Mouse (Mus musculus) cerebellum, adult 2 months (tissue): ENCODE results near the gene Olfr24. TPM values are rescaled to one million over a fixed set of nuclear protein-coding genes. Genes with fewer than 3 reads are reported as not detected.
A peak's percentile ranks its signal among the peaks of the same experiment; 100 is the strongest.
"Not testable (repeated sequence)": the region's sequence is repeated elsewhere in the genome, so short reads cannot be mapped to it uniquely, and the experiment has no call there.

ENCODE experiments used
- DNase-seq, 2 experiments: peaks; one replicate each; pipeline ENCODE4 v3.0.0; 2021
- H3K27ac ChIP-seq: fragments of 200-500 bp; 2 replicates; pipeline ENCODE4 v1.5.1; 2012; ENCODE audit warnings: low read length, control low read depth, inconsistent platforms; ENCODE audit not compliant: insufficient read depth
- H3K27me3 ChIP-seq: fragments of 200-500 bp; 2 replicates; pipeline ENCODE4 v1.6.1; 2012; ENCODE audit warnings: inconsistent platforms, mild to moderate bottlenecking, low read length, moderate library complexity; ENCODE audit not compliant: control insufficient read depth, insufficient read depth
- H3K4me1 ChIP-seq: fragments of 200-500 bp; 2 replicates; pipeline ENCODE4 v1.6.1; 2011; ENCODE audit warnings: low read length; ENCODE audit not compliant: control insufficient read depth, insufficient read depth
- H3K4me3 ChIP-seq: fragments of 200-500 bp; replicated peaks from 2 replicates; pipeline ENCODE3; 2011; ENCODE audit warnings: mild to moderate bottlenecking, low read depth, low read length, control low read depth; ENCODE audit not compliant: insufficient read depth
- CTCF ChIP-seq: fragments of 200-500 bp; IDR thresholded peaks from 2 replicates; pipeline ENCODE4 v1.5.1; 2011; ENCODE audit warnings: low read depth, mild to moderate bottlenecking, control low read depth, low read length, moderate library complexity, borderline replicate concordance; ENCODE audit not compliant: insufficient read depth
- POLR2A ChIP-seq: fragments of 200-500 bp; IDR thresholded peaks from 2 replicates; pipeline ENCODE4 v1.6.1; 2011; ENCODE audit warnings: low read length, control low read depth, borderline replicate concordance; ENCODE audit not compliant: insufficient read depth
- WGBS: fragments of 180-500 bp; shearing (Covaris S2); methylation state at CpG from one replicate; pipeline ENCODE4 v1.1.7; 2018; 5-methylcytosine and 5-hydroxymethylcytosine counted together
- polyA plus RNA-seq: library from polyadenylated mRNA; depleted of rRNA; stranded (reverse); fragments of >200 nt; gene quantifications from 2 replicates; pipeline ENCODE4 v1.2.3, GENCODE M21; 2012; rRNA removed

Olfr24 gene
- not detected in 2 replicates for polyA plus RNA-seq

DNA sequence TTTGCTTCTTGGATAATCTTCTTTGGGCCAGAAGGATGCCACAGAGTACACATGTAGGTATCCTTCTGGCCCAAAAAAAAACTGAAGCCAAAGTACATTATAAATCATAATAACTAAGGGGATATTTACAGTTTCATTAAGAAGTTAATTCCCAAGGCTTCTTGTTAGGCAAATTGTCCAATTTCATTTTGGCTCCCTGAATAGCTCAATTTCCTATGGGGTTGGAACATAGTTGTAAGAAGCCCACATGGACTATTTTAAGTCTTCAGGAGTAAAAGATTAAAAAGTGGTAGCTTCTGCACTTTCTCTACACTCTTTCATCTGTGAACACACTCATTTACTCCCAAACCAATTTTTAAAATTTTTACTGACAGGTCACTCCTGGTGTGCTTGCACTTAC, at the start of gene Olfr24:
Gene Olfr24, minus strand, starts transcription at position 101 of the 400 bp plus-strand sequence.
- TF ChIP-seq POLR2A: no peak
- no peak for TF ChIP-seq CTCF
- no peaks in the 10 kb centered on the region for H3K27me3 ChIP-seq
- no peaks in the 10 kb centered on the region for H3K4me1 ChIP-seq
- H3K27ac ChIP-seq: no peak within 1 kb of the TSS
- no peak for DNase-seq
- H3K4me3 ChIP-seq: no peak within 1 kb of the TSS

DNA sequence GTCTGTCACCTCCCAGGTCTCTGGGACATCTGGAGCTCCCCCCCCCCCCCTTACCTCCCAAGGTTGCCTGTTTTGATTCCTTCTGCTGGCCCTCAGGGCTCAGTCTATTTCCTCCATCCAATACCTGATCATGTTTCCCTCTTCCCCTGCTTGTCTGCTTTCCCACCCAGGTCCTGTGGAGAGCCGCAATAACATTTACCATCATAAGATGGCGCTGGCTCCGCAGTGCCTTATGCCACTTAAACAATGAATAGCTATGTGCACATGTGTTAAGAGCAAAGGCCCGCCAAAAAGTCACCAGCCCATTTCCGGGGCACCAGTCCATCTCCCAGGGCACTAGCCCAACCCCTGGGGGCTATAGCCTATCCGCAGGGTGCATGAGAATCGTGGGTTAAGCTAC, 21.5 kb upstream of the Olfr24 start:
- Histone ChIP-seq H3K4me1 (no peaks in the 10 kb centered on the region), H3K27me3 (no peaks in the 10 kb centered on the region), H3K4me3 (no peak overlapping the region), H3K27ac (no peak overlapping the region)
- TF ChIP-seq POLR2A (no peak), CTCF (no peak)
- 51% methylated on average over 7 of the region's 7 CpGs for WGBS
- DNase-seq: no peak

DNA sequence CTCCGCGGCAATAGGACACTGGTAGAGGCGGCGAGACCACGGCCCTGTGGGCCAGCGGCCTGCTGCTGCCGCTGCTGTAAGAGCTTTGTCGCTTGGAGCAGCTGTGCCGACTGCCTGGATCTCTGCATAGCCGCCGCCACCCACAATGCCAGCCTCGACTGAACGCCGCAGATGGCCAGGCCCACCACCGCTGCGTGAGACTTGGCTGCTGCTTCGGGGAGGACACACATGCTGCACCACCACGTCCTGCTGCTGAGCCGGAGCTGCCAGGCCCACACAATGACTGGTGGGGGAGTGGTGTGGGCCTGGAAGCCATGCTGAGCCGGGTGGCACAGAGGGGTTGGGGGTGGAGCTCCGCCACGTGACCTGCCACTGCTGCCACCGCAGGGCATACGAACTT, 15.7 kb upstream of the Olfr24 start:
- Histone ChIP-seq H3K27ac (no peak overlapping the region), H3K4me3 (no peak overlapping the region), H3K27me3 (no peaks in the 10 kb centered on the region), H3K4me1 (no peaks in the 10 kb centered on the region)
- peak; percentile 29 to 35 for DNase-seq
- 53% methylated on average over 24 of the region's 24 CpGs for WGBS
- TF ChIP-seq CTCF (no peak), POLR2A (no peak)

DNA sequence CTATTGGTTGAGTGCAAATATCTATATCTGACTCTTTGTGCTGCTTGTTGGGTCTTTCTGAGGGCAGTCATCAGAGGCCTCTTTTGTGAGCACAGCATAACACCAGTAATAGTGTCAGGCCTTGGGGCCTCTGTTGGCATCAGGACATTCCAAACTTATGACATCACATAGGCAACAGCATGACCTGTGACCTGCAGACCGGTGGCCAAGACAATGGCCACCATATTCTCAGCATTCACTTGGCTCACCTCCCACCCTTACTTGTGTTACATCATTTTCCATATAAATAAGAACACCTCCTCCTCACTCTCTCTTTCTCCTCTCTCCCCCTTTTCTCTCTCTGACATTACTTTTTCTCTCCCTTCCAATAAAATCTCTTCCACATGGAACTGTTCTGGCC, 15.2 kb upstream of the Olfr24 start:
- WGBS: 49% methylated on average over 1 of the region's 1 CpGs
- Histone ChIP-seq H3K27ac (no peak overlapping the region), H3K4me1 (no peaks in the 10 kb centered on the region), H3K4me3 (no peak overlapping the region), H3K27me3 (no peaks in the 10 kb centered on the region)
- TF ChIP-seq CTCF (no peak), POLR2A (no peak)
- peak in 1 of 2 experiments; percentile 1 for DNase-seq

DNA sequence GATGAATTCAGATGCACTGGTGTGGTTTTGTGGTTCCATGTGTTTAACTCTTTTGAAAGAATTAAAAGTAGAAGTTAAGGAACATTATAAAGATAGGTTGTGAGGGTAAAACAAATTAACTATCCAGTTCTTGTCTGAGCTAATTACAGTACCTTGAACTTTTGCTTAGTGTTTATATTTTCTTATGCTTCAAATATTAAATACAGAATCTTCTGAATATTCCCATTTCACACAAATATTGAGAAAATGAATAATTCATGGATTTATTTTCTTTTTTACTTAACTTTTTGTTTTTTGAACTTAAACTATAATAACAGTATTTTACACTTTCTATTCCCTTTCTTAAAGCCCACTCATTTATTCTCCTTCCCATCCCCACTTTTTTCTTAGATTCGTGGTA, 8.2 kb downstream of the Olfr24 start:
- Histone ChIP-seq H3K4me1 (no peaks in the 10 kb centered on the region), H3K4me3 (no peak overlapping the region), H3K27me3 (no peaks in the 10 kb centered on the region), H3K27ac (no peak overlapping the region)
- TF ChIP-seq CTCF: no peak
- no peak for TF ChIP-seq POLR2A
- DNase-seq: no peak
- 44% methylated on average over 1 of the region's 1 CpGs for WGBS

DNA sequence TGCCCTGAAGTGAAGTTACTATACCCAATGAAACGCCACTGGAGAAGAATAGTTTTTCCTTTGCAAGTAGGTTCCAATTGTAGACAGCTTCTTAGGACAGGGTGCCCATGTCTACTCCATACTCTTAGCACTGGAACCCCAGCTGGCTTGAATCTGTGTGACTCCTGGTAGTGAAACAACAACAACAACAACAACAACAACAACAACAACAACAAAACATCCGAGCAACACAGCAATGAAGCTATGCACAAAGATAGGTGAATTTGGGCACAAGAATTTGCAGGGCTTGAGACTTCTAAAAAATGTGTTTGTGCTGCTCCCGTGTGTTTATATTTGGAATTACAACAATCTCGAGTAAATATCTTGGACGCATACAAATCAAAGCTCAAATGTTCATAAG, 19.2 kb downstream of the Olfr24 start:
- no peak overlapping the region for H3K27ac ChIP-seq
- H3K27me3 ChIP-seq: no peaks in the 10 kb centered on the region; the same call in 1 of the 2 replicates
- no peak overlapping the region for H3K4me3 ChIP-seq
- DNase-seq: no peak
- H3K4me1 ChIP-seq: no peaks in the 10 kb centered on the region
- 13% methylated on average over 5 of the region's 5 CpGs for whole genome bisulfite sequencing
- TF ChIP-seq POLR2A (no peak), CTCF (no peak)

DNA sequence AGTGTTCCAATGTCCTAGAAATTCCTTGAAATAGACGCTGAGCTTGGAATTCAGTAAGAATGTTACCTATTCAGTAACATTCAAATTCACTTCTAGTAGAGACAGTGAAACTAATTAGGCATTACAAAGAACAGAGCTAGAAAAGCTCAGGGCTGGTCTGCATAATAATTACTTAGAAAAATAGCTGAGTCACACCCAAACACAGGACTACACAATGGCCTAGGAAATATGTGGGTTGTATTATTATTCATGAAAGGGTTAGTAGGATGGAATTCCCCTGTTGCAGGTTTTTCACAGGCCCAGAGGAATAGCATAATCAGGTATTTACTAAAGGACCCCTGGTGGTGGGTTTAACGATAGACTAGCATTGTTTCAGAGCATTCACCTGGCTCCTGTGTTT, 29.6 kb downstream of the Olfr24 start:
- not testable (repeated sequence) for H3K27ac ChIP-seq, H3K4me3 ChIP-seq, DNase-seq, H3K4me1 ChIP-seq, H3K27me3 ChIP-seq
- 58% methylated on average over 2 of the region's 2 CpGs for WGBS

DNA sequence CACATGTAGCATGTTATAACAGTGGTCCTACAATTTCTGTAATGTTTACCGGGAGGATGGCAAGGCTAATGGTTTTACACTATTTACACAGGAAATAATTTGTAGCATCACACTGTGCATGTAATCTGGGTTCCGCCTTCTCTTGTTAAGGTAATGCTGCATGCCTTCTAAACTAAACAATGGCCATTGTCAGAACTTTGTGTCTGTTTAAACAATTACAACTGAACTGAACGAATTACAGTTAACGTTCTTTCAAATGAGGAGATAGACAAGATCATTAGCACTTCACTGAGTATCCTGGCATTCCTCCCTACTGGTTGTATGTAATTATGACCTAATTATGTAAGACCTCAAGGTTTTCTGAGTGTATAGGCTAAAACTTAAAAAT, 41.1 kb downstream of the Olfr24 start:
- no peaks in the 10 kb centered on the region for H3K27me3 ChIP-seq
- no peak overlapping the region for H3K4me3 ChIP-seq
- DNase-seq: no peak
- TF ChIP-seq POLR2A (no peak), CTCF (no peak)
- no peak overlapping the region for H3K27ac ChIP-seq
- H3K4me1 ChIP-seq: no peaks in the 10 kb centered on the region
- WGBS: 20% methylated on average over 4 of the region's 4 CpGs
